Mouse (Mus musculus) ES-E14 (cell line): ENCODE measurements around the gene Aanat.

Experiments used
- CHD2 ChIP-seq: IDR thresholded peaks from 2 replicates; pipeline ENCODE4 v1.6.1; 2014; ENCODE audit warnings: mild to moderate bottlenecking, low read depth, low read length, inconsistent platforms
- ZC3H11A ChIP-seq: IDR thresholded peaks from 2 replicates; pipeline ENCODE4 v1.6.1; 2012; ENCODE audit warnings: low read depth, mild to moderate bottlenecking, inconsistent platforms, low read length, borderline replicate concordance
- ZNF384 ChIP-seq: IDR thresholded peaks from 2 replicates; pipeline ENCODE4 v1.6.1; 2012; ENCODE audit warnings: low read depth, low read length, inconsistent platforms

GRCm38 (mm10) chr11:116601166-116601565, 14.9 kb downstream of the Aanat start:
- TF ChIP-seq ZNF384 (no peak), ZC3H11A (no peak), CHD2 (no peak)
